Mouse (Mus musculus) embryo, embryonic 10 days (tissue): ENCODE results near the gene Adgb.
A peak's percentile ranks its signal among the peaks of the same experiment; 100 is the strongest.
"Not testable (repeated sequence)": the region's sequence is repeated elsewhere in the genome, so short reads cannot be mapped to it uniquely, and the experiment has no call there.

ENCODE experiments used
- DNase-seq: peaks from one replicate; pipeline ENCODE4 v3.0.0-alpha.2; 2015; ENCODE audit warnings: low spot score

Gene Adgb

DNA sequence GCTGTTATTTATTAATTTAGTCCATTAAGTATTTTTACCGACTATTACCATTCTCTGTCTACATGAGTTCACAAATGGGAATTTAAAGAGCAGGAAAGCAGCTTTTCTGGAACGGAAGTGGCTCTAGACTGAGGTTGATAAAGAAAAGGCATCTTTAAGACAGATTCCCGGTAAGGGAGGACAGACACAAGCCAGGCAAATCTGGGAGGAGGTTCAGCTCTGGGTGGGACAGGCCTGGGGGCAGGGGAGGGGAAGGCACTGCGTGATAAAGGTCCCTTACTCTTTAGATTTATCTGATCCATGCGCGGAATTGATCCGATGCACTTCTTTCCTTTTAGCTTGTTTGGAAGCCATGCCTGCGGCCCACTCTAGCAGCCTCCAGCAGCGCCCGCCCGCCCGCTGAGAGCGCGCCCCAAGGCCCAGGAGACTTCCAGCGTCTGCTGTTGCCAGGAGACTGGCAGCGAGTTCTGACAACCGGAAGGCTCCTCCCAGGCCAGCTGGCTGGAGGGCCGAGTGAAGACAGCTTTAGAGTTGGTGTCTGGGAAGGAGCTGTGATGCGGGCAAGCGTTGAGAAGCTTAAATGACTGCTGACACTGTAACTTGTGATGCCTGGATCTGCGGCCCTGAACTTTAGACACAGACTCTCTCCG, at the start of gene Adgb:
Gene Adgb, minus strand, starts transcription at position 366 of the 650 bp plus-strand sequence.
- peak; percentile 80 for DNase-seq

DNA sequence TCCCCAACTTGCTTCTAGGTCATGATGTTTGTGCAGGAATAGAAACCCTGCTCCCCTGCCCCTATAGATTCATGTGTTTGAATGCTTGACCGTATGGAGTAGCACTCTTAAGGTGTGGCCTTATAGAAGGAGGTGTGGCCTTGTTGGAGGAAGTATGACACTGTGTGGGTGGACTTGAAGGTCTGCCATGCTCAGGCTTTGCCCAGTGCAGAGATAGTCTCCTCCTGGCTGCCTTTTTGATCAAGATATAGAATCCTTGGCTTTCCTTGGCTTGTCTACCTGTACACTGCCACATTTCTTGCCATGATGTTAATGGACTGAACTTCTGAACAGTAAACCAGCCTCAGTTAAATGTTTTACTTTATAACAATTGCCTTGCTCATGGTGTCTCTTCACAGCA, 8.0 kb upstream of the Adgb start:
- no peak for DNase-seq

DNA sequence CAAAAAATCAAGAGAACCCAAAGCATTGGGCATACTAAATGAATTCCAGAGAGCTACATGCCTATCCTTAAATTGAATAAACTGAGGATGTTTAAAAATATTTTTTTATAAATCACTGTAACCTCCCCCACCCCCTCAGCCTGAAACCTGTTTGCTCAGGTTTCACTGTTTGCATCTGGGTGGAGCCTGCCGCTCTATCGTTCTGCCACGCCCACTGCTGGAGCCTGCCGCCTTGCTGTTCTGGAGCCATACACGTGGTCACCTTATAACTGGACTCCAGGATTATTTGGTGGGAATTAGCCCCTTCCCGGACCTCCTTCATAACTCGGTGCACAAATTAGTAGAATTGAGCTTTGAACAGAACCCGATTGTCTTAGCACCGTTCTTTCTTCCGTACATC, 5.3 kb upstream of the Adgb start:
- DNase-seq: not testable (repeated sequence)

DNA sequence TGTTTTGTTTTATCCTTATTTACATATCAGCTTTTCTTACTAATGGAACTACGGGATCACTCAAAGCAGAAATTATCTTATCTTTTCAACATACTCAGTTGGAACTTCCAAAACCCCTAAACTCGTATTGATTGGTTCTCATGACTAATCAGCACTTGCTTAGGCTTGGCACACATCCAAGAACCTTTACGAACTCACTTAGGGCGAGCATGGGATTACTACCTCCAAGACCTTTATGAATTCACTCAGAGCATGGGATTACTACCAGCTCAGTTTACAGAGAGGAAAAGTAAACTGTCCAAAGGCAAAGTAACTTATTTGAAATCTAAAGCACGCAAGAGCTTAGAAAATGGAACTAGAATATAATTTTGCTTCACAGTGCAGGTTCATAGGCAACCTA, 4.8 kb upstream of the Adgb start:
- no peak for DNase-seq

DNA sequence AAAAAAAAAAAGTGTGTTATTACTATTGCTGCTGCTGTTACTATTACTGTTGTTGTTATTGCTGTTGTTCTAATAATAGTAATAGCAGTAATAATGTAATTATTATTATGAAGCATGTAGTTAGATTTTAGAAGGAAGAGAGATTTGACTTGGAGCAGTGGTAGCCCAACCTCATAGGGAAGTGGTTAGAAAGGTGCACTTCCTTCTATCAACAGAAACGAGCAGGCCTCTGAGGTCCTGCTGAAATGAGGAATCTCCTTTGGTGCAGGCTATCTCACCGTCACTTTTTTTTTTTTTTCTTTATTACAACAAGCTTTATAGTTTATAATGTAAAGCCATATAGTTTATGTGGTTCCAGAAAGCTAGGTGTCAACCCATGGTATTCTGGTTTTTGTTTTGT, 4.4 kb upstream of the Adgb start:
- DNase-seq: no peak

DNA sequence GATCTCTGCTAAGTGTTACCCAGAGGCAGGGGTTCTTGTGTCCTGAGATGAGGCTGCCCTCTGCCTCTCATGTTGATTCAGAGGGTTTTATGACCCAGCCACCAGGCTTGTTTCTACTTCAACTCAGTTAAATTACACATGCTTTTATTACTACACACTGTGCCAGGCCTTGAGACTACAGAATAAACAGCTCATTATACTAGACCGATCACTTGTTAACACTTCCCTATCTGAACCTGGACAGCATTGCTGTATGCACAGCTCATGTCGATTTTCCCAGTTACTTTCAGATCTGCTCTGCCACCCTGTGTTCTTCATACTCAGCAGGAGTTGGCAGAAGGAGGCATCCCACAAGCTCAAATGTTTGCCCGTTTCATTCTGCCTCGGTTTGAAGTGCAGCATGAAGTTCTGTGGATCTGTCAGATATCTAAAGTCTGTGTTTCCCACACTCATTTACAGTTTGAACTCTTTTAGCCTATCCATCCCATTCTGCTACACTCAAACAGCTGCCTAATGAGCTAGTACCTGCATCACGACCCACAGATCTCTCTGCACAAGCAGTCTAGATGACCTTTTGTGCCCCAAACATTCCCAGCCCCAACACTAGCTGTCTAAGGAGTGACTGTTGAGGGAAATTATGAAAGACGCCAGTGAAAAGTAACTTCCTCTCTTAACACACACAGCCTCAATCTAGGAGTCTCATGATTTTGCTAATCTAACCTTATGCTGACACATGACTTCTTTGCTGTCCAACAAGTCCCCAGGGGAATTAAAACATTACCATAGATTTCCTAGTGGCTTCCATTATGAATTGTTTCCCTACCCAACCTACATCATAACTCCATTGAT, 3.2 kb downstream of the Adgb start:
- DNase-seq: no peak

DNA sequence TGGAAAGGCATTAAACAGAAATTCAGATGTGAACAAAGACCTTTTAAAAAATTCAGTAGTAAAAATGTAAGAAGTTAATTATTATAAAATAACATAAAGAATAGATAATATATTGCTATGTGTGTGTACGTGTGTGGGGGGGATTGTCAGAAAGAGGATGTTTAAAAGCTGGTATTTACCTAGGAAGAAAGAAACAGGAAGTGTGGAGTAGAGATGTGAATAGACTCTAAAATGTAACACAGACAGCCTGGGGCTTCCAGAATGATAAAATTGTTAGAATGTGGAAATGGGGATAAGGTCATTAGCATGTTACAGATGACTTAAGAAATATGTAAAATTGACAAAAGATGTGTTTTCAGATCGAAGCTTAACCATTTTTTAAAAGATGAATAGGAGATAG, 12.0 kb downstream of the Adgb start:
- no peak for DNase-seq

DNA sequence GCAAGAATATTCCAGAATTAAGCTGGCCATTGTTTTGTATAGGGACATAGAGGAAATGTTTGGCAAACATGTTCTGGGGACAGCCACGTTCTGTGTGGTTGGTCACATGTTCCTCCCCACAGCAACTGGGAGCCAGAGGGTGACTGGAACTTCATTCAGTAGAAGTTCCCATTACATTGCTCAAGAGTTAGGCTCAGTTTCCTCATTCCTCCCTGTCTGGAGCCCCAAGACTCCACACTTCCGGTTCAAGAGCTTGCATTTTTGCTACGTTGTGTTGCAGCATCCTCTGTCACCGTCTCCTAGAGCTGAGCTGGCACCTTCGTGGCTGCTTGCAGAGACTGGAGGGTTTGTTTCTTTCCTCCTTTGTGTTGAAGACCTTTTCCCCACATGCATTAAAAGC, 15.1 kb downstream of the Adgb start:
- no peak for DNase-seq

DNA sequence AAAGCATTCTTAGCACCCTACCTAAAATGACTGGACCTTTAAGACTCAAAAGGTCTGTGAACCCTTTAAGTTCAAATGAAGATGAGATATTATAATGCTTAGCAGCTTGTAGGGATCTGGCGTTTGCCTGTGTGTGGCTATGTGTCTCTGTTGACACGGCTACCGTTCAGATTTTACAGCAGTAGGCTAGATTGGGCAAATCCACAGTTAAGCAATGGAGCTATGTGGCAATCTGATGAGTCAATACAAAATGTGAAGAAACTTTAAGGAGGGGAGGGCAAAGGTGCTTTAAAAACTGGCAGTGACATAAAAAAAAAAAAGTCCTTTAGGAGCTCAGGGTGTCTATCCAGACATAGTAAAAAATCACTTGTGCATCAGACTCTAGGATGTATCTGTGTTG, 23.1 kb downstream of the Adgb start:
- no peak for DNase-seq

DNA sequence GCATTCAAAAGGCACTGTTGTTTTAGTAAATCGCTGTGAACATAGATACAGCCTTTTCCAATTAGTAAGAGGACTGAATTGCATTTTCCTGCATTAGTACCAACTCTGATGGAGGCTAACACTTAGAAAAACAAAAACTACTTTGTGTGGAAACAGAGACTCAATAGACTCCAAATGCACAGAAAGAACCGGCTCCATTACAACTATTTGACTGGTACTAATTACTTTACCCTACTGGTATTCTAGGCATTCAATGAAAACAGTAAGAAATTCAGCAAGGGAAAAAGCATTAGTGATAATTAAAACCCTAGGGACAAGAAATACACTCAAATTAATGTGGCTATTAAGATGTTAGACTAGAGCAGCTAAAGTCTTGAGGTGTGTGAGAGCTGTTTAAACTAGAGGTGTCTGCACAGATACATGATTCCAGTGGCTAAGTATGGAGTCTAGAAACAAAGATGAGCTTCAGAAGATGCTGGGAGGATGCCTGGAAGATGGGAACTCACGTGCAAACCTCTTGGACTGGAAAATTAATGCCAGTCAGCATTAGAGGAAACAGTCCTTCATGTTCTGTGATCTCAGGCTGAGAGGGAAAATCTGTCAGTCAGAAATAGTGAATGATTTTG, 27.2 kb downstream of the Adgb start:
- no peak for DNase-seq

DNA sequence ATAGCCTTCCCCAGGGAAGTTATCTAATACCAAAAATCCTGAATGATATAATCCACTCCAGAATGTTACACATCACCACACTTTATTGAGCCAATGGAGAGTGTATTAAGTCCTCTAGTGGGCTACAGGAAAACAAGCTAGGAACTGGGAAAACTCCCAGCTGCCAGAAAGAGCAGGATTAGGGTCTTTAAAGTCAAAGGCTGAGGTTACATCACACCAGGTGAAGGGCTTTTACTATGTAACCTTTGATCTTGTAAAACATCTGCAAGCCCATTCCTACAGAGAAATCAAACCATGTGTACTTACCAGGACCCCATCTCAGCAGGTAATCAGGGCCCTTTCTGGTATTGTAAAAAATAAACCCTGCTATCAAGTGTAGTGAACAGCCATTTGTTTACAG, 28.6 kb downstream of the Adgb start:
- no peak for DNase-seq

DNA sequence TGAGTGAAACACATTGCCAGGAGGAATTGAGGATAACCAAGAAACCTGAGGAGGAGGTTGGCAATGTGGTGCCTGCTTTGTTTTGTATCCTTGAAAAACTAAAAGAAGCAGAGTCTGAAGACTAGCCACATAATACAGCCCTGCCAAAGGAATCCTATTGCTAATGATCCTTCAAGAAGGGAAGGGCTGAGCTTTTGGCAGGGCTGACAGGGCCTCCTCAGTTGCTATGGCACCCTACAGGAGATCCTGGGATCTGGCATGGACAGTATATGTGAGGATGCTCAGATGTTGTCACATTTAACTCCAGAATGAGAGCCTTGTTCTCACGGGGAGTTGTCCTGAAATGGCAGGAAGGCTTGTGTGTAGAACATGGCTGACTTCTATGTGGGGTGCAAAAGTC, 37.1 kb downstream of the Adgb start:
- no peak for DNase-seq

DNA sequence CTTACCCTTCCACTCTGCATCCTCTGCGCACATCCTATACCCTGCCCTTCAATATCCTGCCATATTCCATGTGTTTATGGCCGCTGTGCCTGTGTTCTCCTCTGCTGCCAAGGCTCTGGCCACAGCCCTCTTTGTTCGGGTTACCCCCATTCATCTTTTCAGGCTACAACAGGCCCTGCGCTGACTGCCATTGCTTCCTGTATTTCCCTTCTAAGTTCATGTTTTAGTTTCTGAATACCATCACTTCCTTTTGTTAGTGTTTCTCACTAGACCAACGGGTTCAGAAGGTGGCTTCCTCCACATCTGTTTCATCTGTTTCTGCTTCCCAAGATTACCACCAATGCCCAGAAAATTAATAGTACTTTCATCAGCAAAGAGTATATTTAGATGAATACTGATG, 42.5 kb downstream of the Adgb start:
- no peak for DNase-seq

DNA sequence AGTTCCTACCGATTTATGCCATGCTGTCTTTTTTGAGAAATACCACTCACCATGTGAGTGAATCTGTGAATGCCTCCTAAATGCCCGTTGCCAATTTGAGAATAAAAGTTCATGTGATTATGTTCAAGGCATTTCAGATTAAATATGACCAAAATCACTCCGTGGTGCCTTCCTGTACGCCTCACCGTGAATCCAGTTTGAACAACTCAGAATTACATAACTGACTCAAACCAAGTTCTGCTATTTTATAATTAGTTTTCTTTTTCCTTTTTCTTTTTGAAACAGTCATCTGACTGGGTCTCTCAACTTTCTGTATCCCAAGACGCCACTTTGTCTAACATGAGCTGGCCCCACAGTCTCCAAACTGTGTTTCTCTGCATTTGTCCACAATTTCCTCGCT, 43.1 kb downstream of the Adgb start:
- DNase-seq: no peak

DNA sequence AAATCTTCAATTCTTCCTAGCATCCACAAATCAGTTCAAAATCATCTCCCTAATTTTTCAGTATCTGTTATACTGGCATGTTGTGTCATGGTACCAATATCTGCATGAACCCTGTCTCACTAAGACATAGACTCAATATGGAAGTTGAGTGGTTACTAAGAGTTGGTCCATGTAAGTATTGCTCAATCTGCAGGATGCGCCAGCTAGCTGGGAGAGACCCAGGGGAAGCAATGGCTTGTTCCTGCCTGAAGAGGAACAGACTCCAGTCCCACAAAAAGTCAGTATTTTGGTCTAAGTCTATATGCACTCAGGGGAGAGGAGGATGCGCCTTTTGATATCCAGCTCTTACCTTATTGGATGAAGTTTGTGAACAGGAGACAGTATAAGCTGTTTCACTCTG, 47.7 kb downstream of the Adgb start:
- DNase-seq: no peak

DNA sequence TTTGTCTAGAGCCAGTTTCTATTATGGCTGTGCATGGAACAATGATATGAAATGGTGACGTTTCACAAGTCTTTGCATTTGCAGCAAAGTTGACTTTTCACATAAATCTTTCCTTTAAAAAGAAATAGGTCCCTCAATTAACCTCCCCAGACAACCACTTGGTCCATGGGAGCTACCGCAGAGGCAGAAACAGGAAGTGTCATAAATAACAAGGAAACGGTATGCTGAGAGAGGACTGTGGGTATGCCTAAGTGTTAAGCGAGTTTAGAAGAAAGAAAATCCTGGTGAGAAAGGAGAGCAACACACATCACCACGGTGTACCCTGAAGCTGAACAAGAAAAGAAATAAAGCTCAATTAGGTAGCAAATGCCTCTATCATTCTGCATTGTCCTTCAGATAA, 61.1 kb downstream of the Adgb start:
- no peak for DNase-seq

DNA sequence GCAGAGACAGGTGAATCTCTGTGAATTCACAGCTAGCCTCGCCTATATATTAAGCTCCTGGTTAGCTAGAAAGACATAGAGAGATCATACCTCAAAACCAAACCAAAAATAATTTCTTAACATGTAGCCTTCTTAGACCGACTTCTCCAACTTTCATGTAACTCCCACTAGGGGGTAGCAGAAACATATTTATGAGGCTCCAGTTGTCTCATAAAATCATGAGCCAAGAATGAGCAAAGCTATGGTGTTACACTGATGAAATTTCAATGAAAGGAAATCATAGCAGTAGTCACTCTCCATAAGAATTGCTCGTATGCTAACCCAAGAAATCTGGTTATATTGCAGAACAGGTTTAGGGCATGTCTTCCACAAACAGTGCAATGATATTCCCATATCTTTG, 64.0 kb downstream of the Adgb start:
- peak; percentile 55 for DNase-seq

DNA sequence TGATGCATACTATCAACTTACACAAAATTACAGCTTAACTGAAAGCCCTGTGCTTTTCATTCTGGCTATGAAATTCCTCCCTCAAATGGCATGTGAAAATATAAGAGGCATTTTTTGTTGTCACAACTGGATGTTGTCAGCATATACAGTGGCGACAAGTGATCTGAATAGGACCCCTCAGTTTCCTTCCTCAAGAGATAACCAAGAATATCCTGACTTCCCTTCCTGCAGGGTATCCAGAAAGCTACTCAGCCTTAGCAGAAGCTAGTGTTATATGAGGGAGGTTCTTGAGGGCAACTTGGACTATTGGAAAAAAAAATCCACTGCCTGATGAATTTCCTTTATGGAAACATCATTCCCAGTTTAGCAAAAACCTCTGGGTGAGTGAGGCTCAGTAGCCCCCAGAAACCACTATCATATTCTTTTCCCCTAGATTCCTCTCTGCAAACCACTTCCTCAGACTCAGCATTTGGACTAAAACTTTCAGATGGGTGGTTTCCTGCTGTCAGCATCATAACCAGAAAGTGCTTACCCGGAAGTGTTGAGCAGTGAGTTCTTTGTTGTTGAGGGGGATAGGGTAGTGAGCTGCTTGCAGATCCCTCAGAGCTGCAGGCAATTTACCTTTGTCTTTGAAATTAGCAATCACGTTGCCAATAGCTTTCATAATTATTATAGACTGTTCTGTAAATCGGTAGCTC, 76.2 kb downstream of the Adgb start:
- no peak for DNase-seq

DNA sequence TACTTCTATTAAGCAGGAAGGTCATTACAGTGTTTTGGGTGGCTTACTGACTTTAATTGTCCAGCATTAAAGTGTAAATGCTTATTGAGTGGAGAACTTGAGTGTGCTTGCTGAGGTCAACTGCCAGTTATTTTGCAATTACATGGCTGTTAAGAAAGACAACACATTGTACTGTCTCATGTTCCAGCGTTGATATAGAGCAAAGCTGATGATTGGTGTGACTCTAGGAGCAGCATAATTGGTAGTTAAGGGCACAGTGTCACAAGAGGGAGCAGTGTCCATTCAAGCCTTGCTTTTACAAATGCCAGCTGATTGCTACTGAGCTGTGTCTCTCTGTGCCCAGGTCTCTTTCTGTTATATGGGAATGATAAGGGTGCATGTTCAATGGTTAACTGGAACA, 97.5 kb downstream of the Adgb start:
- DNase-seq: no peak

DNA sequence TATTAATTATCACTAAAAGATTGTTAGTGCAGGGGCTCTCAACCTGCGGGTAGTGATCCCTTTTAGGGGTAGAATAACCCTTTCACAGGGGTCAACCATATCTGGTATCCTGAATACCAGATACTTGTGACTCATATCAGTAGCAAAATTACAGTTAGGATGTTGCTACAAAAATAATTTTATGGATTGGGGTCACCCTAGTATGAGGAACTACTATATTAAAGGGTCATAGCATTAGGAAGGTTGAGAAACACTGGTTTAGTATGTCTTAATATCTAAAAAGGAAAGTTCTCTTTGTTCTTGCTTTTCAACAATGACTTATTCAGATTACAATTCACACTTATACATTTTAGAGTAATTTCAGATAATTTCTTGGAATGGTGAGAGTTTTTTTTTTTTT, 108.1 kb downstream of the Adgb start:
- no peak for DNase-seq

DNA sequence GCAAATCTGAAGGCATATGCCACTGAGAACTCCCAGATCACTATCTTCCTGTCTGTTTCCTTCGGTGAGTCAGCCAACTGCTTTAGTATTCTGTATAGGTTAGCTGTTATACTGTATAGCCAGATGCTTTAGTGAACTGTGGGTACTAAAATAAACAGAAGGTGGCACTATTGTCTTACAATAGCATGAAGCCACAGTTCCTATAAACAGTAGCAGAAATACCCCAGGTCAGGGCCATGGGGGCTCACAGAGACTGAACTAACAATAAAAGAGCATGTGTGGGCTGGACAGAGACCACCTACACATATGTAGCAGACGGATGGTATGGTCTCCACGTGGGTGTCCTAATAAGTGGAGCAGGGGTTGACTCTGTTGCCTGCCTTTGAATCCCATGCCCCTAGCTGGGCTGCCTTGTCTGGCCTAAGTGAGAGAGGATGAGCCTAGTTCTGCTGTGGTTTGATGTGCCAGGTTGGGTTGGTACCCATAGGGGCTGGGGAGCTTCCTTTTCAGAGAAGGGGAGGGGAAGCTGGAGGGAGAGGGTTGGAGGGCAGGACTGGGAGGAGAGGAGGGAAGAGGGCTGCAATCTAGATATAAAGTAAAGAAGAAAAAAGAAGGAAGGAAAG, 116.4 kb downstream of the Adgb start:
- DNase-seq: peak; percentile 59

DNA sequence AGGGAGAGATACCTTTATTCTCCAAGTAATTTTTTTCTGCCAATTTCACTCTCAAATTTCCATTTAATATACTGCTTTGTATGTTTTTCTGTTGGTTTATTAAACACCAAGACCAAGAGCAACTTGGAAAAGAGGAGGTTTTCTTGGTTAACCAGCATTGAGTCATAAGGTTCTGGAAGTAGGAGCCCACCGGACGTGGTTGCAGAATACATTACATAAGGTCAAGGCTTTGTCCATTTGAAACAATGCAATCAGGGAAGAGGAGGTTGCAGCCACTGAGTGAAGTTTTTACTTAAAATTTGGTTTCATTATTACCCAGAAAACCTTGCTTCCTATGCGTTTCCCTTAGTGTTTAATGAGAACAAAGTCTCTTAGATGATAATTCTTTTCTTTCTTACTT, 119.9 kb downstream of the Adgb start:
- no peak for DNase-seq
